Mouse (Mus musculus): Measurements from ENCODE around the gene Zscan4d. TPM values are rescaled to one million over a fixed set of nuclear protein-coding genes. Genes with fewer than 3 reads are reported as not detected.
"Not testable (repeated sequence)": the region's sequence is repeated elsewhere in the genome, so short reads cannot be mapped to it uniquely, and the experiment has no call there.

Zscan4d gene
- polyA plus RNA-seq (2015; fragmentation: Nextera tagmentation; extraction: Ambion mirVana) = not detected in 2 replicates

DNA sequence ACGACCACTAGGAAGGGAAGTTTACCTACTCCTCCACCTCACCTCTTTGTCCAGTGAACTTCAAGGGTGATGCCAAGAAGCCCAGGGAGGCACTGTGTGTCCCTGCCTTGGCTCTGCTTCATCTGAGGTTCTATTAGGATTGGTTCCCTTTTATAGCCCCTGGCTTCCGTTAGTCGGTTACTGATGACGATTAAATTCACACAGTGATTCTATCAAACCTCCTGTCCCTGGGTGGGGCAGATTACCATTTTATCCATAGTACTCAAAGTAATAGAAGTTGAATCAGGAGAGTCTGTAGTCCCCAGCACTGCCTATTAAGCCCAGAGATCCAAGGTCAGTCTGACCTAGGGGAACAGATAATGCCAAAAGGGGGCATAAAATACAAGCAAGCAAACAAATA lies at the start of gene Zscan4d:
TSS of gene Zscan4d (minus strand) at position 101 of the 400 bp plus-strand sequence.
- H3K27ac ChIP-seq; H3K4me1 ChIP-seq; H3K9me3 ChIP-seq; H3K36me3 ChIP-seq; H3K4me3 ChIP-seq; H3K9ac ChIP-seq; H3K27me3 ChIP-seq; H3K4me2 ChIP-seq; ATAC-seq (ENCODE audit: insufficient number of reproducible peaks, low FRiP score, low TSS enrichment, low read depth): not testable (repeated sequence)
- WGBS = 84% methylated on average over 4 of the region's 4 CpGs

DNA sequence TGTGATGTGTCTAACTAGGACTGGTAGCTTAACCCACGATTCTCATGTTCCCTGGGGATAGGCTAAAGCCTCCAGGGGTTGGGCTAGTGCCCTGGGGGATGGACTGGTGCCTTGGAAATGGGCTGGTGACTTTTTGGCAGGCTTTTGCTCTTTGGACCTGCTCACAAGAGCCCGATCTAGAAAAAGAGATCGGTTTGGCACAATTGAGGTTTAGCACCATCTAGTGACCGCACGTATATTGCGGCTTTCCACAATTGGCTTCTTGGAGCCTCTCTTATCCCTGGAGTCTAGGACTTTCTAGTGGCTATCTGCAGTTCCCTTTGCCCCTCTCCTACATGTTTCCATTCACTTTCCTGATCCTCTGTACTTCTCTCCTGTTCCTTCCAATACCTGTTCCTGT lies 7.9 kb downstream of the Zscan4d start:
- not testable (repeated sequence) for ATAC-seq (ENCODE audit: insufficient number of reproducible peaks, low FRiP score, low TSS enrichment, low read depth); H3K9ac ChIP-seq; H3K36me3 ChIP-seq; H3K27me3 ChIP-seq; H3K27ac ChIP-seq; H3K9me3 ChIP-seq; H3K4me2 ChIP-seq; H3K4me1 ChIP-seq; H3K4me3 ChIP-seq
- WGBS = 38% methylated on average over 6 of the region's 6 CpGs

Other genes with a start within 250 kb of the Zscan4d start
- gene Zscan4c, start 160.4 kb downstream of the Zscan4d start, polyA plus RNA-seq (2015; fragmentation: Nextera tagmentation; extraction: Ambion mirVana) = not detected in 2 replicates
- not detected in 2 replicates for gene Zscan4-ps1, start 96.5 kb downstream of the Zscan4d start, polyA plus RNA-seq (2015; fragmentation: Nextera tagmentation; extraction: Ambion mirVana)
- not detected in 2 replicates for gene Zscan4e, start 144.5 kb upstream of the Zscan4d start, polyA plus RNA-seq (2015; fragmentation: Nextera tagmentation; extraction: Ambion mirVana)
- not detected in 2 replicates for gene Zscan4f, start 231.8 kb upstream of the Zscan4d start, polyA plus RNA-seq (2015; fragmentation: Nextera tagmentation; extraction: Ambion mirVana)

Measured in limb, embryonic 15.5 days (tissue).